Mouse (Mus musculus) heart, postnatal 0 days (tissue): ENCODE results near the gene Zfp78.

Experiments
- CTCF ChIP-seq: IDR thresholded peaks from 2 replicates; pipeline ENCODE4 v1.5.1; 2016; ENCODE audit warnings: antibody characterized with exemption, control low read depth, low read depth
- EP300 ChIP-seq: IDR thresholded peaks from 2 replicates; pipeline ENCODE4 v1.6.1; 2016; ENCODE audit warnings: antibody characterized with exemption, low read depth

DNA sequence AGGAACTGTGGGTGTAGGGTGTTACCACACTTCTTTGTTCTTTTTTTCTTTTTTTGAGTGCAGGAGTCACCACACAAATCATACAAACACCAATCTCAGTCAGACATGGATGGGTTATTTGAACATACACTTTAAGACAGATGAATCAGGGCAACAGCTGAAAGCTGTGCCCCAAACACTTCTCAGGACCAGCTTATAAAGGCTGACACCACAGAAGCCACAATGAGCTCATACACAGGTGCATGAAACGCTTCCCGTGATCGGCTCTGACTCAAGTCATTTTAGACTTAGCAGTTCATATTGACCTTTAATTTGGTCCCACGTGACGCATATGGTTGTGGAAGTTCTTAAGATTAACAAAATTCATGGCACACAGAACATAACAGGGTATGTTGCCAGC is 23.2 kb upstream of the Zfp78 start:
- TF ChIP-seq CTCF (no peak), EP300 (no peak)
